Mouse (Mus musculus) testis, adult 2 months (tissue): Measurements from ENCODE around the gene Anapc13.

ENCODE experiments used
- CTCF ChIP-seq: fragments of 200-500 bp; IDR thresholded peaks from 2 replicates; pipeline ENCODE4 v1.5.1; 2012; ENCODE audit warnings: low read depth, mild to moderate bottlenecking, inconsistent platforms, low read length, moderate library complexity; ENCODE audit not compliant: control insufficient read depth, insufficient read depth, insufficient replicate concordance
- POLR2A ChIP-seq: fragments of 200-500 bp; IDR thresholded peaks from 2 replicates; pipeline ENCODE4 v1.6.1; 2012; ENCODE audit warnings: low read depth, mild to moderate bottlenecking, inconsistent platforms, low read length, moderate library complexity; ENCODE audit not compliant: control insufficient read depth

- TF ChIP-seq CTCF: no peak
- TF ChIP-seq POLR2A: no peak
These were observed 24.9 kb upstream of the Anapc13 start for GRCm38 (mm10) chr9:102601187-102601586.
